Mouse (Mus musculus) erythroblast, embryonic 14.5 days (primary cell): ENCODE results near the gene Nepn. TPM values are rescaled to one million over a fixed set of nuclear protein-coding genes. Genes with fewer than 3 reads are reported as not detected.
"Not testable (repeated sequence)": the region's sequence is repeated elsewhere in the genome, so short reads cannot be mapped to it uniquely, and the experiment has no call there.

Experiments
- H3K27me3 ChIP-seq: 2 replicates; pipeline ENCODE4 v1.6.1; 2012; ENCODE audit warnings: inconsistent platforms; ENCODE audit not compliant: control insufficient read depth
- H3K36me3 ChIP-seq: 2 replicates; pipeline ENCODE4 v1.6.1; 2012; ENCODE audit warnings: mild to moderate bottlenecking, inconsistent platforms; ENCODE audit not compliant: control insufficient read depth
- H3K4me1 ChIP-seq: 2 replicates; pipeline ENCODE4 v1.6.1; 2012; ENCODE audit warnings: inconsistent platforms; ENCODE audit not compliant: control insufficient read depth
- H3K4me3 ChIP-seq: replicated peaks from 2 replicates; pipeline ENCODE3; 2012; ENCODE audit warnings: moderate library complexity, mild to moderate bottlenecking, inconsistent platforms
- H3K9me3 ChIP-seq: 2 replicates; pipeline ENCODE4 v1.6.1; 2012; ENCODE audit warnings: low read length, inconsistent platforms, mixed read lengths; ENCODE audit not compliant: control insufficient read depth
- GATA1 ChIP-seq: IDR thresholded peaks from 2 replicates; pipeline ENCODE4 v1.6.1; 2012; ENCODE audit warnings: low read length, inconsistent platforms, mixed read lengths
- TAL1 ChIP-seq: IDR thresholded peaks from 3 replicates; pipeline ENCODE4 v1.6.1; 2012; ENCODE audit warnings: low read length, inconsistent platforms, mixed read lengths
- polyA plus RNA-seq: library from polyadenylated mRNA; stranded (reverse); fragments of >175 nt; gene quantifications from 2 replicates; pipeline ENCODE4 v1.2.3, GENCODE M21; 2012

The Nepn gene
- not detected in 2 replicates for polyA plus RNA-seq

GRCm38 (mm10) chr10:52388922-52389430 lies at the start of gene Nepn:
Nepn (plus strand) TSS chr10:52388972.
- Histone ChIP-seq H3K9me3 (no peaks in the 10 kb centered on the region), H3K4me1 (no peaks in the 10 kb centered on the region), H3K36me3 (no peaks in the 10 kb centered on the region), H3K27me3 (no peaks in the 10 kb centered on the region), H3K4me3 (no peak within 1 kb of the TSS)
- TF ChIP-seq GATA1 (no peak), TAL1 (no peak)

DNA sequence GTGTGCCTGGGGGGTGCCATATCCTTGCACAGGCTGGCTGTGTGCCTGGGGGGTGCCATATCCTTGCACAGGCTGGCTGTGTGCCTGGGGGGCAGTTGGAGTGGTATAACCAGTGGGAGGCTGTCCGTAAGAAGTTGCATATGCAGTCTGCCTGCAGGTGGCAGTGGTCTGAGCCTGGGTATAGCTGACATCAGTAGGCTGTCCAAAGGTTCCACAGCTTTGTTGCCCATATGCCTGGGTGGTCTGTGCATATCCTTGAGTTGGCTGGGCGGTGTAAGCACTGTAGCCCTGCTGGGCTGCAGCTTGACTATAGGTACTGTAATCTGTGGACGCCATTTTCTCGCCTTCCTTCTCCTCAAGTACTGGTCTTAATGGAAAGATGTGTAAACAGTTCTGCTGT lies 45.4 kb upstream of the Nepn start:
- peaks cover 54% of the 10 kb centered on the region for H3K36me3 ChIP-seq
- not testable (repeated sequence) for H3K27me3 ChIP-seq, H3K9me3 ChIP-seq, H3K4me3 ChIP-seq, H3K4me1 ChIP-seq

DNA sequence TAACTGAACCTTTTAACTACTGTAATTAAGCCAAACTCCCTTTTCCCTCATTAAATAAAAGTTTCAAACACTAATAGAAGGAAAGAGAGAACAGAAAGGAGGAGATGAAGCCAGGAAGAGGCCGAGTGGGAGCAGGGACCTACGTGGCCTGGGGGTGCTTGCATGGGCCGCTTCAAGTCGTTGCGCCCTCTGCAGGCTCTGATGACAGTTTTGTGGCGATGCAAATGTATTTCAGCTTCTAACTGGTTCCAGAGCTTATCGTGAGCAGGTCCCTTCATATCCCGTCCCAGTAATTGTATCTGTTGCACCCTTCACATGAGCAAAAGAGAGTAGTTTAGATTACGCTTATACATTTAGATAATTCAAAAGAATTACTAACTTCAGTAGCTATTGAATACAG lies 35.6 kb upstream of the Nepn start:
- no peak overlapping the region for H3K4me3 ChIP-seq
- no peaks in the 10 kb centered on the region for H3K9me3 ChIP-seq
- H3K4me1 ChIP-seq, result no peaks in the 10 kb centered on the region
- H3K27me3 ChIP-seq, result no peaks in the 10 kb centered on the region
- H3K36me3 ChIP-seq, result peaks cover 37% of the 10 kb centered on the region
- TF ChIP-seq GATA1 (no peak), TAL1 (no peak)

GRCm38 (mm10) chr10:52358467-52358866 lies 30.3 kb upstream of the Nepn start, which contains the start of gene Gm26741:
Gm26741 (plus strand) TSS chr10:52358767.
- Histone ChIP-seq H3K27me3 (no peaks in the 10 kb centered on the region), H3K9me3 (no peaks in the 10 kb centered on the region), H3K4me3 (no peak within 1 kb of the TSS)

DNA sequence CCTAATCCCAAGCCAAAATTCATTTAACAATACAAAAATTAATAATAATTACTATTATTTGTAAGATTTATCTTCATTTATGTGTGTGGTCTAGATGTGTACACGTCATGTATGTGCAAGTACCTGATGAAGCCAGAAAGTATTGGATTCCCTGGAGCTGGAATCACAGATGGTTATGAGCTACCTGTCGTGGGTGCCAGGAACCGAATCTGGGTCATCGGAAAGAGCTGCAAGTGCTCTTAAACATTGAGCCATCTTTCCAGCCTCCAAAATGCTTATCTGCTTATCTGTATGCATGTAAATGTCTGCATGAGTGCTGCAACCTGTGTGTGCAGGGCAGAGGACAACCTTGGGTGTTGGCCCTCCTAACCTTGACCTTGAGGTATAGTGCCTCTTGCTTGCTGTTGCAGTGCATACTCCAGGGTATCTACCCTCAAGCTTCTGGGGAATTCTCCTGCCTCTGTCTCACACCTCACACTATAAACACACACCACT lies 28.5 kb upstream of the Nepn start:
- Histone ChIP-seq H3K4me1 (0 out of 2 replicates have a peak, but pooled peaks cover 1% of the 10 kb centered on the region), H3K27me3 (no peaks in the 10 kb centered on the region)
- TF ChIP-seq GATA1 (no peak), TAL1 (no peak)

More at GRCm38 (mm10) chr10:52358467-52358866, 30.3 kb upstream of the Nepn start, which contains the start of gene Gm26741:
- 0 out of 2 replicates have a peak, but pooled peaks cover 1% of the 10 kb centered on the region for H3K4me1 ChIP-seq
- no peak for TF ChIP-seq TAL1
- no peak for TF ChIP-seq GATA1
- peaks cover 11% of the 10 kb centered on the region for H3K36me3 ChIP-seq

DNA sequence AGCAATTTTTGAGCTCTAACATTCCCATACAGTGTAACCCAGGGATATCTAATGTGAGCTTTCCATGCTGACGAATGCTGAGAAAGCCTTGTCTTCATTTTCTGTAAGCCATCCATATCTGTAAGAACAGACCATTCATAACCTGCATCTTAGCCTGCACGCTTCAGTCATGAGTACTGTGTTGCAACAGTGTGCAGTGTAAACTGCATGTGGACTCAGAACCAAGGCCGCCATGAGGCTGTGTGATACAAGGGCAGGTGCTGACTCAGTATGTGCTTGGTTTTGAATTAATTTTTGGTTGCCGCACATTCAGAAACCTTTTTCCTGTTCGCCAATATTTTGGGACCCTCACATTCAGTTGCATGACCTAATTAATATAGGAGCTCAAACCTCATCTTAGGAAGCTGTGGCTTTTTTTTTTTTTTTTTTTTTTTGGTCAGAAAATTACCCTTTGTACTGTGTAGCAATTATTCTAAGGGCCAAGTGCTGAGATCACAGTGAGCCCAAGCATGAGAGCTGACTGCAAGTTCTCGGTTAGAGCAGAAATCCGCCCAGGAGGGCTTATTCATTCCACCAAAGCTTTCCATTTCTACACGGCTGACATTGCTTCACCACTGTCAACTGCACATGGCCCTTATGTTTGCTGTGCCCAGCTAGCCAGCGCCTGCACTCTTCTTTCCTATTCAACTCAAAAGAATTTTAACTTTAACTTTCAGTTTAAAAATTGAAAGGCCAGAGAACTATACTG lies 27.7 kb upstream of the Nepn start:
- 0 out of 2 replicates have a peak, but pooled peaks cover 1% of the 10 kb centered on the region for H3K4me1 ChIP-seq
- no peaks in the 10 kb centered on the region for H3K9me3 ChIP-seq

More for the DNA sequence above, 28.5 kb upstream of the Nepn start:
- Histone ChIP-seq H3K4me3 (no peak overlapping the region), H3K9me3 (no peaks in the 10 kb centered on the region), H3K36me3 (peaks cover 7% of the 10 kb centered on the region)

DNA sequence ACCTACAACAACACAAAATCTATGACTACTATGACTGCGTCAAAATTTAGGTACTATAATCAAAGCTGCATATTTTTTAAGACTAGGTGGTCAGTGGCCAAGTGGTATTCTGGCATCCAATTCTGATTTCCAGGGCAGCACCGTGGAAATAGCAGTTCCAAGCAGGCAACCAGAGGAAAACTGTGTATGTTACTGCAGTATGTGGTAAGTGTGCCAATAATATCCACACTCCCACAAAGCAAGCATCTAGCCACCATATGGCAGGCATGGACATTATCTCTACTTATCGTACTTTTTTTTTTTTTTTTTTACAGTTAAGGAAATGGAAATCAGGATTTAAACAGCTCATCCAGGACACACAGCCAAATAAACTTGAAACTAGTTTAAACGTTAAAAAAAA lies 20.4 kb upstream of the Nepn start:
- Histone ChIP-seq H3K9me3 (no peaks in the 10 kb centered on the region), H3K36me3 (no peaks in the 10 kb centered on the region), H3K4me3 (no peak overlapping the region)

More for the DNA sequence above, 27.7 kb upstream of the Nepn start:
- TF ChIP-seq GATA1 (no peak), TAL1 (no peak)
- no peaks in the 10 kb centered on the region for H3K27me3 ChIP-seq
- peaks cover 6% of the 10 kb centered on the region for H3K36me3 ChIP-seq
- H3K4me3 ChIP-seq, result no peak overlapping the region

GRCm38 (mm10) chr10:52373834-52374233 lies 14.9 kb upstream of the Nepn start:
- Histone ChIP-seq H3K36me3 (no peaks in the 10 kb centered on the region; the same call in 1 of the 2 replicates), H3K27me3 (no peaks in the 10 kb centered on the region), H3K4me1 (peaks cover 4% of the 10 kb centered on the region), H3K9me3 (no peaks in the 10 kb centered on the region), H3K4me3 (no peak overlapping the region)
- no peak for TF ChIP-seq TAL1

More for the DNA sequence above, 20.4 kb upstream of the Nepn start:
- TF ChIP-seq TAL1 (no peak), GATA1 (no peak)
- Histone ChIP-seq H3K27me3 (no peaks in the 10 kb centered on the region), H3K4me1 (no peaks in the 10 kb centered on the region)

DNA sequence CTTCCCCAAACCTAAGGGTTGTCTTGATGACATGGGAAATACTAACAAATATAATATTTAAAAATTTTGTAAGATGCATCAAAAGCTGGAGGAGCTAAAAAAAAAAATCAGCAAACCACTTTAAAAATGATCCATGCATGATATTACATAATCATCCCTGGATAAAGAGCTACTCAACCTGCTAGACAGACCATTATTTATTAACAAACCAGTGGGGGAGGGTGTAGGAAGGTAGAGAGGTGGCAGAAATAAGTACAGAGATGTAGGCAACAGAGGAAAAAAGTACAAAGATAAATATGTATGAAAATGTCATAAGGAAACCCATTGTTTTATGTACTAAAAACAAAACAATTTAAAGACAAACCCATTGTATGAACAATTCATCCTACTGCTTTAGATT lies 14.1 kb upstream of the Nepn start:
- Histone ChIP-seq H3K27me3 (no peaks in the 10 kb centered on the region), H3K4me3 (no peak overlapping the region), H3K36me3 (no peaks in the 10 kb centered on the region; the same call in 1 of the 2 replicates), H3K9me3 (no peaks in the 10 kb centered on the region), H3K4me1 (peaks cover 4% of the 10 kb centered on the region)
- no peak for TF ChIP-seq TAL1
- no peak for TF ChIP-seq GATA1
